ENCODE assay signal across 8 mouse cellular contexts in genomic region chr10:23894601-23895349, GRCm38 (mm10). TPM values are rescaled to one million over a fixed set of nuclear protein-coding genes. Genes with fewer than 3 reads are reported as not detected.
DNase-seq lines count a peak whose midpoint lies in the region; ATAC-seq and TF ChIP-seq lines count a peak whose summit lies in the region.

Vnn1 (plus strand) TSS chr10:23894688.

- 19% methylated on average over 21 of the region's 21 CpGs for WGBS in heart, embryonic 12.5 days
- 30% methylated on average over 21 of the region's 21 CpGs for WGBS in embryonic facial prominence, embryonic 11.5 days
- WGBS in intestine, postnatal 0 days = 10% methylated on average over 21 of the region's 21 CpGs
- 17% methylated on average over 21 of the region's 21 CpGs for WGBS in lung, embryonic 15.5 days

- peak within 1 kb of the TSS; percentile 67 for H3K9ac ChIP-seq in heart, embryonic 12.5 days
- peak within 1 kb of the TSS; percentile 34 for H3K9ac ChIP-seq in embryonic facial prominence, embryonic 11.5 days (replicated peaks; ENCODE audit: low read length)
- no peak within 1 kb of the TSS; the same call in 1 of the 2 replicates for H3K9ac ChIP-seq in intestine, postnatal 0 days (ENCODE audit: low read depth, low read length)
- no peak within 1 kb of the TSS for H3K9ac ChIP-seq in lung, embryonic 15.5 days

- H3K4me2 ChIP-seq in heart, embryonic 12.5 days = peak within 1 kb of the TSS; percentile 72
- H3K4me2 ChIP-seq in embryonic facial prominence, embryonic 11.5 days (ENCODE audit: low read depth, low read length) = peak within 1 kb of the TSS; percentile 46
- peak within 1 kb of the TSS; percentile 72 for H3K4me2 ChIP-seq in intestine, postnatal 0 days (replicated peaks; ENCODE audit: low read depth)
- peak within 1 kb of the TSS; percentile 57 for H3K4me2 ChIP-seq in lung, embryonic 15.5 days

- H3K9me3 ChIP-seq in heart, embryonic 12.5 days (replicated peaks) = no peaks in the 10 kb centered on the region
- H3K9me3 ChIP-seq in embryonic facial prominence, embryonic 11.5 days (replicated peaks; ENCODE audit: control insufficient read depth, low read length) = no peaks in the 10 kb centered on the region
- H3K9me3 ChIP-seq in intestine, postnatal 0 days (ENCODE audit: control insufficient read depth) = no peaks in the 10 kb centered on the region
- no peaks in the 10 kb centered on the region for H3K9me3 ChIP-seq in lung, embryonic 15.5 days

- H3K27ac ChIP-seq in heart, embryonic 12.5 days (ENCODE audit: poor library complexity, severe bottlenecking) = no peak within 1 kb of the TSS
- no peak within 1 kb of the TSS for H3K27ac ChIP-seq in embryonic facial prominence, embryonic 11.5 days (replicated peaks; ENCODE audit: low read depth, low read length)
- H3K27ac ChIP-seq in intestine, postnatal 0 days (ENCODE audit: low read depth, low read length) = no peak within 1 kb of the TSS
- H3K27ac ChIP-seq in lung, embryonic 15.5 days = no peak within 1 kb of the TSS
- H3K27ac ChIP-seq in testis, adult 2 months (ENCODE audit: control insufficient read depth, insufficient read depth, low read depth, low read length) = no peak within 1 kb of the TSS

- no peak for TF ChIP-seq CTCF in intestine, postnatal 0 days (IDR thresholded peaks at IDR 0.05; ENCODE audit: low read depth)
- no peak for TF ChIP-seq CTCF in testis, adult 2 months (IDR thresholded peaks at IDR 0.05; ENCODE audit: control insufficient read depth, insufficient read depth, insufficient replicate concordance, low read depth, low read length)

- intact Hi-C loops in left cerebral cortex, postnatal 25 days (cut with DNase I) = no loop called here

- peaks cover 11% of the 10 kb centered on the region for H3K4me1 ChIP-seq in heart, embryonic 12.5 days (replicated peaks)
- H3K4me1 ChIP-seq in embryonic facial prominence, embryonic 11.5 days (ENCODE audit: control insufficient read depth, insufficient read depth, low read length) = no peaks in the 10 kb centered on the region
- no peaks in the 10 kb centered on the region for H3K4me1 ChIP-seq in intestine, postnatal 0 days (replicated peaks; ENCODE audit: control insufficient read depth, insufficient read depth, low read length)
- 0 out of 2 replicates have a peak, but pooled peaks cover 4% of the 10 kb centered on the region for H3K4me1 ChIP-seq in lung, embryonic 15.5 days
- H3K4me1 ChIP-seq in testis, adult 2 months (ENCODE audit: control insufficient read depth, insufficient read depth, low read length) = peaks cover 5% of the 10 kb centered on the region

- ATAC-seq in heart, embryonic 12.5 days (ENCODE audit: insufficient number of reproducible peaks, low FRiP score) = no peak
- ATAC-seq in embryonic facial prominence, embryonic 11.5 days (replicated peaks; ENCODE audit: insufficient number of reproducible peaks, low FRiP score, low TSS enrichment, low read depth) = no peak
- ATAC-seq in intestine, postnatal 0 days = peak; percentile 65; the same call in 1 of the 2 replicates
- no peak for ATAC-seq in lung, embryonic 15.5 days (ENCODE audit: borderline replicate concordance, extremely low read depth, low FRiP score, low TSS enrichment)

- H3K36me3 ChIP-seq in heart, embryonic 12.5 days = no peaks in the 10 kb centered on the region
- H3K36me3 ChIP-seq in embryonic facial prominence, embryonic 11.5 days (replicated peaks; ENCODE audit: control insufficient read depth, insufficient read depth, low read depth, low read length) = no peaks in the 10 kb centered on the region
- no peaks in the 10 kb centered on the region for H3K36me3 ChIP-seq in intestine, postnatal 0 days (ENCODE audit: control insufficient read depth, insufficient read depth)
- H3K36me3 ChIP-seq in lung, embryonic 15.5 days = no peaks in the 10 kb centered on the region
- H3K36me3 ChIP-seq in testis, adult 2 months (ENCODE audit: control insufficient read depth, insufficient read depth, low read length) = no peaks in the 10 kb centered on the region

- TF ChIP-seq POLR2A in testis, adult 2 months (IDR thresholded peaks at IDR 0.05; ENCODE audit: control insufficient read depth, low read depth, low read length) = no peak

- no peaks in the 10 kb centered on the region for H3K27me3 ChIP-seq in heart, embryonic 12.5 days (replicated peaks)
- no peaks in the 10 kb centered on the region for H3K27me3 ChIP-seq in embryonic facial prominence, embryonic 11.5 days (ENCODE audit: control insufficient read depth, insufficient read depth, low read length)
- H3K27me3 ChIP-seq in intestine, postnatal 0 days (replicated peaks; ENCODE audit: control insufficient read depth, insufficient read depth, low read length) = no peaks in the 10 kb centered on the region
- no peaks in the 10 kb centered on the region for H3K27me3 ChIP-seq in lung, embryonic 15.5 days
- H3K27me3 ChIP-seq in testis, adult 2 months (ENCODE audit: control insufficient read depth, insufficient read depth, low read length) = no peaks in the 10 kb centered on the region

- no peak for DNase-seq in heart, postnatal 4 days
- DNase-seq in embryonic facial prominence, embryonic 11.5 days (ENCODE audit: low spot score) = peak; percentile 33
- no peak for DNase-seq in yolk sac, embryonic 10.5 days (ENCODE audit: low spot score)
- DNase-seq in left cerebral cortex, postnatal 25 days (ENCODE audit: low spot score in 2 of 2) = no peak

- peak within 1 kb of the TSS; percentile 50 for H3K4me3 ChIP-seq in heart, embryonic 12.5 days
- H3K4me3 ChIP-seq in embryonic facial prominence, embryonic 11.5 days (ENCODE audit: low read depth, low read length) = peak within 1 kb of the TSS; percentile 21; the same call in 1 of the 2 replicates
- peak within 1 kb of the TSS; percentile 22 for H3K4me3 ChIP-seq in intestine, postnatal 0 days (ENCODE audit: low read depth, low read length)
- H3K4me3 ChIP-seq in lung, embryonic 15.5 days = peak within 1 kb of the TSS; percentile 24
- peak within 1 kb of the TSS; percentile 61 for H3K4me3 ChIP-seq in testis, adult 2 months (ENCODE audit: control insufficient read depth, low read depth, low read length)

RNA-seq across cellular contexts. Expression of gene Vnn1, which starts in this region (rescaled TPM):
- polyA plus RNA-seq in heart, embryonic 12.5 days (2016; fragmentation: Nextera tagmentation; extraction: Ambion mirVana) = 6.9 and 7.0 TPM in 2 replicates
- 1 to 10 TPM; 3.0 to 3.8 TPM for total RNA-seq in heart, postnatal 4 days (2021)
- 1.4 and 1.6 TPM in 2 replicates for polyA plus RNA-seq in embryonic facial prominence, embryonic 11.5 days (2014; fragmentation: Nextera tagmentation; extraction: Ambion mirVana)
- 7.4 and 8.2 TPM in 2 replicates for polyA plus RNA-seq in intestine, postnatal 0 days (2015; fragmentation: Nextera tagmentation; extraction: Ambion mirVana)
- 2.3 and 2.7 TPM in 2 replicates for polyA plus RNA-seq in lung, embryonic 15.5 days (2015; fragmentation: Nextera tagmentation; extraction: Ambion mirVana)
- 0.22 and 1.1 TPM in 2 replicates for polyA plus RNA-seq in testis, adult 2 months (2012; rRNA removed)
- under 1 TPM in 1 of 2 experiments, not detected in 1; 0.23 TPM for total RNA-seq in left cerebral cortex, postnatal 25 days (2021)

Comparison
In these comparisons a context has a peak if more than half of its experiments do, and no peak if none do; other contexts are left out.
1. H3K9ac ChIP-seq: peak in heart, embryonic 12.5 days (single experiment) and embryonic facial prominence, embryonic 11.5 days (single experiment); none in intestine, postnatal 0 days (single experiment) and lung, embryonic 15.5 days (single experiment).
2. Peak in every context shown above with its lines, with median percentiles within 50 percentile points of each other: H3K4me2 ChIP-seq and H3K4me3 ChIP-seq.